Mouse (Mus musculus) adrenal gland, postnatal 36 days (tissue): ENCODE results near the gene Gm11634. TPM values are rescaled to one million over a fixed set of nuclear protein-coding genes. Genes with fewer than 3 reads are reported as not detected.

Experiments used
- DNase-seq, 2 experiments: peaks; one replicate each; pipeline ENCODE4 v3.0.0; 2021; ENCODE audit warnings: mixed read lengths in 1 of 2
- total RNA-seq, 2 experiments: library from RNA; stranded (reverse); gene quantifications; 2 replicates each; pipeline ENCODE4 v1.2.3; 2021

The Gm11634 gene
- total RNA-seq, 2 experiments from 2014 or later = not detected

DNA sequence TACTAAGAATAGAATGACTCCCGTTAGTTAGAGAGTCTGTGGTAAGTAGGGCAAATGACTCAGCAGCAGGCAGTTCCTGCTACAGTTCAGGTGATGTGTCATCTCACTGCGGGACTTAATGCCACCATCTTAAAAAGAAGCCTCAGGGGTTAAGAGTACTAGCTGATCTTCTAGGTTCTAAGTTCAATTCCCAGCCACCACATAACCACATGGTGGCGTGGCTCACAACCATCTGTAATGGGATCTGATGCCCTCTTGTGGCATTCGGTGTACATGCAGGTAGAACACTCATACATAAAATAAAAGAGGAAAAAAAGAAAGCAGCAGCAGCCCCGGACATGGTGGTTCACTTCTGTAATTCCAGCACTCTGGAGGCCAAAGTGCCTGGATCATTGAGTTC lies 36.7 kb downstream of the Gm11634 start:
- peak; percentile 26 to 45 for DNase-seq

DNA sequence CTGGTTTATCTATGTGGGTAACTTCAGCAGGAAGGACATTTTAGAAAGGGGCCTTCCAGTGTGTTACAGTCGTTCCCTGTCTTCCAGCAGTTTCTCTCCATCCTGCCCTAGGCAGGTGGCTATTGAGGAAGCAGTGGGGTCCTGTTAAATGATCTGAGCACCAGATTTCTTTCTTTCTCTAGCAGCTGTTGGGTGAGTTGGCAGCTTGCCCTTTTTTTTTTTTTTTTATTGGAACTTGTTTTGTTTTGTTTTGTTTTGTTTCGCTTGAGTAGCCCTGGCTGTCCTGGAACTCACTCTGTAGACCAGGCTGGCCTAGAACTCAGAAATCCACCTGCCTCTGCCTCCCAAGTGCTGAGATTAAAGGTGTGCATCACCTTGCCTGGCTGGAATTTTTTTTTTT lies 42.1 kb downstream of the Gm11634 start:
- no peak for DNase-seq

DNA sequence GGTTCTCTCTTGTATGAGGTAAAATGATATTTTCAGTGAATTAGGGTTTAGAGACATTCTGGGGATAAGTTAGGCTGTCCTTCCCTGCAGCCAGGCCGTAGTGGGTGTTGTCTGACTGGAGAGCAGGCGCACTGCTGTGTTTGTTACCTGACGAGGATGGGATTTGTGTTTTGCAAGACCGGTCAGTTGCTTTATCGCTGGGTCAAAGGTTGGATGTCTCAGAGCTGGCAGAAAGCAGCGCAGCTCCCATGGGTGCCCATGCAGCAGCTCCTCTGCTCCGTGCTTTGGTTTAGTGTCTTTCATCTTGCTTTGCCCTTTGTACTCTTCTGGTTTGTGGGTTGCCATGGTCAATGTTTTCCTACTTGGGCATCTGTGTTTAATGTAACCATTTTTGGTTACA lies 42.5 kb downstream of the Gm11634 start:
- DNase-seq = peak in 1 of 2 experiments; percentile 41

GRCm38 (mm10) chr11:101553354-101553930 lies 45.6 kb downstream of the Gm11634 start:
- DNase-seq = no peak

GRCm38 (mm10) chr11:101552476-101553300 lies 46.4 kb downstream of the Gm11634 start:
- peak; percentile 95 to 97 for DNase-seq

DNA sequence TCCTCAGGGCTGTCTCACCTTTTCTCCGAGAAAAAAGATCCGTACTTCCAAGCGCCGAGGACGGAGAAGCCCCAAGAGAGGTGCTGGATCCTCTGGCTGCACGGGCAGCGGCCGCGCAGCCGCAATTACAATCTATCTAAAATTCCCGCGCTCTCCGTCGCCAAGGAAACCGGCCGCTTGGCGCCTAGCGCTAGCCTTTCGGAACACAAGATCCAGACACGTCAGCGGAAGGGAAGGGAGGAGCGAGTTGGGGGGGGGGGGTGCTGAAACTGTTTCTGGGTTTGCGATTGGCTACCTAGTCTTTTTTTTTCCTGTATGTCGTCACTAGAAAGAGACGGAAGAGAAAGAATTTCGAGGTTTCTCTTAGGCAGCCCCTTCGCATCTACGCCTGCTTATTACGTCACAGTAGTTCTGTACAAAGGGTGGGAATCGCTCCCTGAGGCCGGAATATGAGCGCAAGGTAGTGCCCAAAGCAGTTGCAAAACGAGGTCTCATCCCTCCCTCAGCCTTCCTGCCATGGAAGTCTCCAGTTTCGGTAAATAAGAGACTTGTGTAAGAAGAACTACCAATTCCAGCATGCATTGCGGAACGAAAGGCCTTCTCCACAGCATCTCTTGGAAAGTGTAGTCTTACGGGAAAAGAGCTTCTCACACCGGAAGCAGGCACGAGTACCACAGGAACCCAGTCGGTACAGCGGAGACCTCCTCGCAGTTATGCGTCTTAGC lies 47.1 kb downstream of the Gm11634 start, which contains the start of the genes Brca1 and Nbr1:
Gene Brca1 (minus strand): TSS at position 205 of the 725 bp plus-strand sequence.
Gene Nbr1 (plus strand): TSS at position 399 of the 725 bp plus-strand sequence.
- peak; percentile 93 to 94 for DNase-seq

DNA sequence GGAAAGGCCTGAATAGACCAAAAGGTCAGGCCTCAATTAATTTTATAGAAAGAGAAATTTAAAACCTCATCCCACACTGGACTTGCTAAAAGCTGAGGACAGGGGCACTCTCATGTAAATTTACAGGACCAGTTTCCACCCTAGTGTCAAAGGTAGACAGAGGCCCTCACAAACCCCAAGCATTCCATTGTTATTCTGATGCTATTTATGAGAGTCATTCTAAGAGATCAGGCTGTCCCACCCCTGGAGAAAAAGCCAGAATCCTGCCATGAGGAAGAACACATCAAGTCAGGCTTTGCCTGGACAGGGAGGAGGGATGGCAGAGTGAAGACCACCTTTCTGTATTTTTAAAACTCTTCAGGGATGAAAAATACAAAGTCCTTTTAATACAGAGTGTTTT lies 50.5 kb downstream of the Gm11634 start:
- DNase-seq = no peak

DNA sequence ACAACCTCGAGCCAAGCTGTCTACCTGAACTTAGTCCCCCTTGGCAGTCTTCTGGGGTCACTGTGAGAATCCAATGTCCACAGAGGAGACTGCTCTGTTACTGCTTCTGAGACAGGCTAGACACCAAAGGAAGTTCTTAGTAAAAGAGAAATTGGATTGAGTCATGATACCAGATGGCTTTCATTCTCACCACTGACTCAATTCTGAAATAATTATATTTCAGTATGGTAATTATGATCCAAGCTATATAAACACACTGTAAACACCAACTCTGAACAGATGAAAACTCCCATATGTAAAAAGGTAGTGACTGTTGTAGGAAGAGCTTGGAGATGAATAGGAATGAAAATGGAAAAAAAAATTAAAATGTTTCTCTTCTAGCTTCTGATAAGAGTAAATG lies 54.9 kb downstream of the Gm11634 start:
- no peak for DNase-seq

Other genes starting within 250 kb of the Gm11634 start
- gene G6pc, start 231.7 kb downstream of the Gm11634 start, total RNA-seq = 1 to 10 TPM; 2.9 to 6.4 TPM
- 10 to 100 TPM; 30.1 to 35.2 TPM for gene Aarsd1, start 181.6 kb downstream of the Gm11634 start, total RNA-seq
- 1 to 10 TPM; 2.6 to 5.6 TPM for gene Gm27029, start 174.5 kb downstream of the Gm11634 start, total RNA-seq
- gene Rundc1, start 174.2 kb downstream of the Gm11634 start, total RNA-seq = 10 to 100 TPM; 24.1 to 26.7 TPM
- 1 to 10 TPM; 2.6 to 3.4 TPM for gene Ptges3l, start 173.9 kb downstream of the Gm11634 start, total RNA-seq
- gene Rpl27, start 157.0 kb downstream of the Gm11634 start, total RNA-seq = 10 to 100 TPM; 77.7 to 94.3 TPM
- 10 to 100 TPM; 39.1 to 41.8 TPM for gene Ifi35, start 150.8 kb downstream of the Gm11634 start, total RNA-seq
- gene Rnd2, start 134.3 kb downstream of the Gm11634 start, total RNA-seq = 10 to 100 TPM; 10.2 to 11.6 TPM
- gene Vat1, start 133.0 kb downstream of the Gm11634 start, total RNA-seq = 100 to 1,000 TPM; 123 to 141 TPM
- 1 to 10 TPM; 2.4 to 2.9 TPM for gene Brca1, start 47.3 kb downstream of the Gm11634 start, total RNA-seq
- gene Nbr1, start 47.1 kb downstream of the Gm11634 start, total RNA-seq = 100 to 1,000 TPM; 128 to 134 TPM
- 10 to 100 TPM; 10.9 to 11.1 TPM for gene Tmem106a, start 17.0 kb downstream of the Gm11634 start, total RNA-seq
- 10 to 100 TPM; 24.0 to 31.6 TPM for gene Rdm1, start 27.9 kb upstream of the Gm11634 start, total RNA-seq
- gene Arl4d, start 66.3 kb upstream of the Gm11634 start, total RNA-seq = 10 to 100 TPM; 11.4 to 12.5 TPM
- gene Dhx8, start 133.7 kb upstream of the Gm11634 start, total RNA-seq = 10 to 100 TPM; 23.9 to 25.7 TPM
- 1 to 10 TPM; 1.2 to 3.0 TPM for gene Etv4, start 186.1 kb upstream of the Gm11634 start, total RNA-seq